Mouse (Mus musculus) kidney, postnatal 0 days (tissue): ENCODE measurements around the gene Arih2. TPM values are rescaled to one million over a fixed set of nuclear protein-coding genes. Genes with fewer than 3 reads are reported as not detected.
A peak's percentile ranks its signal among the peaks of the same experiment; 100 is the strongest.

Source experiments
- ATAC-seq: fragments of 200-750 bp; cut with Nextera tagmentation; replicated peaks from 2 replicates; pipeline ENCODE4 v1.8.0; 2017; ENCODE audit warnings: low read depth, moderate number of reproducible peaks, moderate TSS enrichment, moderate library complexity; ENCODE audit not compliant: low FRiP score
- DNase-seq: peaks from one replicate; pipeline ENCODE4 v3.0.0-alpha.2; 2016; ENCODE audit warnings: low spot score
- H3K27ac ChIP-seq: fragments of 300-500 bp; sonication (generic); 2 replicates; pipeline ENCODE4 v1.5.1; 2014; ENCODE audit warnings: mild to moderate bottlenecking
- H3K27me3 ChIP-seq: fragments of 300-500 bp; sonication (generic); 2 replicates; pipeline ENCODE4 v1.6.1; 2014; ENCODE audit warnings: low read length, mixed read lengths; ENCODE audit not compliant: insufficient read depth
- H3K36me3 ChIP-seq: fragments of 300-500 bp; sonication (generic); 2 replicates; pipeline ENCODE4 v1.6.1; 2014; ENCODE audit warnings: low read length, mixed read lengths; ENCODE audit not compliant: insufficient read depth
- H3K4me1 ChIP-seq: fragments of 300-500 bp; sonication (generic); replicated peaks from 2 replicates; pipeline ENCODE4 v1.6.1; 2014; ENCODE audit warnings: antibody characterized with exemption, low read length, mixed read lengths; ENCODE audit not compliant: insufficient read depth
- H3K4me2 ChIP-seq: fragments of 300-500 bp; sonication (generic); 2 replicates; pipeline ENCODE4 v1.6.1; 2014; ENCODE audit warnings: mild to moderate bottlenecking, low read length, moderate library complexity, mixed read lengths
- H3K4me3 ChIP-seq: fragments of 300-500 bp; sonication (generic); replicated peaks from 2 replicates; pipeline ENCODE4 v1.5.1; 2014; ENCODE audit warnings: low read depth, low read length
- H3K9ac ChIP-seq: fragments of 300-500 bp; sonication (generic); 2 replicates; pipeline ENCODE4 v1.6.1; 2014; ENCODE audit warnings: low read depth, low read length
- H3K9me3 ChIP-seq: fragments of 300-500 bp; sonication (generic); replicated peaks from 2 replicates; pipeline ENCODE4 v1.6.1; 2016; ENCODE audit warnings: low read length, inconsistent platforms, mixed read lengths
- CTCF ChIP-seq: IDR thresholded peaks from 2 replicates; pipeline ENCODE4 v1.5.1; 2016; ENCODE audit warnings: antibody characterized with exemption, low read depth, mild to moderate bottlenecking, moderate library complexity
- WGBS: fragments of 180-500 bp; shearing (Covaris S2); extraction: QIAGEN DNeasy Blood & Tissue Kit; methylation state at CpG from one replicate; pipeline ENCODE4 v1.1.7; 2014; 5-methylcytosine and 5-hydroxymethylcytosine counted together
- polyA plus RNA-seq: library from polyadenylated mRNA; unstranded; fragments of >200 nt; fragmentation: Nextera tagmentation; extraction: Ambion mirVana; gene quantifications from 2 replicates; pipeline ENCODE4 v1.2.1, GENCODE M21; 2015

Gene Arih2
- polyA plus RNA-seq, 1 experiment from 2014 or later, result 36.6 TPM

GRCm38 (mm10) chr9:108577934-108578544, 71.1 kb downstream of the Arih2 start:
- Histone ChIP-seq H3K4me2 (peak overlapping the region; percentile 84), H3K4me3 (peak overlapping the region; percentile 74), H3K9ac (peak overlapping the region; percentile 88), H3K4me1 (peaks cover 11% of the 10 kb centered on the region; the same call in 1 of the 2 replicates), H3K27me3 (no peaks in the 10 kb centered on the region), H3K9me3 (no peaks in the 10 kb centered on the region), H3K36me3 (peaks cover 12% of the 10 kb centered on the region; the same call in 1 of the 2 replicates), H3K27ac (peak overlapping the region; percentile 90)
- no peak for TF ChIP-seq CTCF
- DNase-seq, result peak; percentile 78
- WGBS, result 0% methylated on average over 24 of the region's 24 CpGs
- peak; percentile 11 for ATAC-seq

- H3K4me2 ChIP-seq, result peak overlapping the region; percentile 84
- peaks cover 22% of the 10 kb centered on the region for H3K36me3 ChIP-seq
- no peaks in the 10 kb centered on the region for H3K27me3 ChIP-seq
- ATAC-seq (no peak), DNase-seq (no peak)
- no peak overlapping the region for H3K27ac ChIP-seq
- H3K4me3 ChIP-seq, result no peak overlapping the region
- peaks cover 11% of the 10 kb centered on the region; the same call in 1 of the 2 replicates for H3K4me1 ChIP-seq
- no peak for TF ChIP-seq CTCF
- no peak overlapping the region; the same call in 1 of the 2 replicates for H3K9ac ChIP-seq
- 43% methylated on average over 6 of the region's 6 CpGs for WGBS
- no peaks in the 10 kb centered on the region for H3K9me3 ChIP-seq
Measured at GRCm38 (mm10) chr9:108577025-108577424, 72.2 kb downstream of the Arih2 start.

- ATAC-seq (no peak), DNase-seq (no peak)
- Histone ChIP-seq H3K36me3 (peaks cover 27% of the 10 kb centered on the region), H3K27ac (no peak overlapping the region), H3K9me3 (no peaks in the 10 kb centered on the region), H3K9ac (no peak overlapping the region), H3K27me3 (no peaks in the 10 kb centered on the region), H3K4me2 (no peak overlapping the region), H3K4me1 (peaks cover 11% of the 10 kb centered on the region; the same call in 1 of the 2 replicates), H3K4me3 (no peak overlapping the region)
- 77% methylated on average over 37 of the region's 37 CpGs for WGBS
- no peak for TF ChIP-seq CTCF
Measured at GRCm38 (mm10) chr9:108575321-108576297, 73.6 kb downstream of the Arih2 start.

GRCm38 (mm10) chr9:108574921-108575320, 74.3 kb downstream of the Arih2 start:
- DNase-seq (no peak), ATAC-seq (no peak)
- no peak for TF ChIP-seq CTCF
- Histone ChIP-seq H3K36me3 (peaks cover 27% of the 10 kb centered on the region), H3K9me3 (no peaks in the 10 kb centered on the region), H3K4me1 (peaks cover 11% of the 10 kb centered on the region; the same call in 1 of the 2 replicates), H3K27ac (no peak overlapping the region), H3K27me3 (no peaks in the 10 kb centered on the region), H3K4me3 (no peak overlapping the region), H3K4me2 (no peak overlapping the region), H3K9ac (no peak overlapping the region)
- 83% methylated on average over 12 of the region's 12 CpGs for WGBS

- H3K4me3 ChIP-seq, result no peak overlapping the region
- 59% methylated on average over 26 of the region's 26 CpGs for WGBS
Measured at GRCm38 (mm10) chr9:108573774-108574690, 75.2 kb downstream of the Arih2 start.

More at GRCm38 (mm10) chr9:108573774-108574690, 75.2 kb downstream of the Arih2 start:
- DNase-seq, result peak; percentile 75
- no peak overlapping the region for H3K9ac ChIP-seq
- no peaks in the 10 kb centered on the region for H3K27me3 ChIP-seq
- no peak overlapping the region for H3K27ac ChIP-seq
- no peak overlapping the region for H3K4me2 ChIP-seq
- peak; percentile 77 for TF ChIP-seq CTCF
- H3K9me3 ChIP-seq, result no peaks in the 10 kb centered on the region
- peaks cover 27% of the 10 kb centered on the region for H3K36me3 ChIP-seq
- H3K4me1 ChIP-seq, result peaks cover 5% of the 10 kb centered on the region; the same call in 1 of the 2 replicates
- peak; percentile 12; the same call in 1 of the 2 replicates for ATAC-seq
